ENCODE assay signal across 7 mouse cellular contexts in the genomic region with DNA sequence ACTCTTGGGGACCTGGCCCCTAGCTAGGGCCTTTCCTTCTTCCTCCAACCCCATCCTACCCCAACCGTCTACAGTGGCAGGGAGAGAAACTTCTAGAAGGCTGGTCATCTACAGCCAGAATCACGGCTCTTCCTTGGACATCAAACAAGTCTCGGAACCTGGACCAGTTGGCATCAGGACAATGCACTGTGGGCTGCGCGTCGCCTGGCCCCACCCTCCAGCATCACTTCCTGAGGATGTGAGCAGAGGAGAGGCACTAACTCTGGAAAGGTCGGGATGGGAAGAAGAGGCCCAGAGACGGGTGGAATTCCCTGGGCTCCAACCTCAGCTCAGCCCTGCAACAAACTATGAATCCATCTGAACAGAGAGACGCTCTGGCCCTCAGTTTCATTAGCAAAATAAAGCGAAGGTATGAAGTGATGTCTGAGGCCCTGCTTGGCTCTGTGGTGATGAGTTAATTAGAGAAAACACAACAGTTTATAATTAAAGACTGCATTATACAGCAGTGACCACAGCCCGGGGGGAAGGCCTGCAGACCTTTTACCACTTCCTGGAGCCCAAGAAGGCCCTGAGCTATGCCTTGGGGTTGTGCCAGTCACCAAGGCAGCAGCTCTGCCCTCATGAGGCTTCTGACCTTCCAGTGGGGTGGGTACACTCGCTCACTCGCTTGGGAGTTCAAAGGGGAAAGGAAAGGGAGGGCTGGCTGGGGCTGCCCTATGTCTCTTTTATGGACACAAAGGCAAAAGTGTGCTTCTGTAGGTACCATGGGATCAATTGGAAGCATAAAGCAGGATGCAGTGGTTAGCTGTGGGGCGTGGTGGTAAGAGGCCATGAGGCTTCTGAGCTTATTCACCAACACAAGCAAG. TPM values are rescaled to one million over a fixed set of nuclear protein-coding genes. Genes with fewer than 3 reads are reported as not detected.
A peak's percentile ranks its signal among the peaks of the same experiment; 100 is the strongest.
DNase-seq lines count a peak whose midpoint lies in the region; ATAC-seq and TF ChIP-seq lines count a peak whose summit lies in the region.

No protein-coding gene starts in this region.

- no peak overlapping the region; the same call in 1 of the 2 replicates for H3K4me3 ChIP-seq in embryonic facial prominence, embryonic 11.5 days (ENCODE audit: low read depth, low read length)
- H3K4me3 ChIP-seq in intestine, embryonic 16.5 days (ENCODE audit: low read length), result peak overlapping the region; percentile 62; the same call in 1 of the 2 replicates
- H3K4me3 ChIP-seq in lung, adult 2 months (replicated peaks; ENCODE audit: extremely low read depth, low read depth, low read length), result peak overlapping the region; percentile 11
- no peak overlapping the region for H3K4me3 ChIP-seq in olfactory bulb, adult 2 months (ENCODE audit: insufficient read depth, low read depth, low read length)

- no peak for DNase-seq in embryonic facial prominence, embryonic 11.5 days (ENCODE audit: low spot score)
- peak; percentile 72 to 82 for DNase-seq in heart, adult 18-20 months
- peak; percentile 37 for DNase-seq in lung, adult 2 months
- no peak for DNase-seq in c-Kit-positive CD71-positive TER-119-positive erythroid progenitor cells, embryonic 14.5 days (ENCODE audit: low spot score)
- no peak for DNase-seq in right cerebral cortex, postnatal 14 days

- H3K27me3 ChIP-seq in embryonic facial prominence, embryonic 11.5 days (ENCODE audit: control insufficient read depth, insufficient read depth, low read length), result no peaks in the 10 kb centered on the region
- no peaks in the 10 kb centered on the region for H3K27me3 ChIP-seq in intestine, embryonic 16.5 days (replicated peaks; ENCODE audit: control insufficient read depth, insufficient read depth, low read length)

- 61% methylated on average over 14 of the region's 14 CpGs for WGBS in embryonic facial prominence, embryonic 11.5 days
- WGBS in intestine, embryonic 16.5 days, result 56% methylated on average over 14 of the region's 14 CpGs
- WGBS in lung, adult 2 months, result 21% methylated on average over 14 of the region's 14 CpGs
- 40% methylated on average over 14 of the region's 14 CpGs for WGBS in olfactory bulb, adult 2 months

- no peak for ATAC-seq in embryonic facial prominence, embryonic 11.5 days (replicated peaks; ENCODE audit: insufficient number of reproducible peaks, low FRiP score, low TSS enrichment, low read depth)
- no peak for ATAC-seq in intestine, embryonic 16.5 days

- no peak overlapping the region; the same call in 1 of the 2 replicates for H3K27ac ChIP-seq in embryonic facial prominence, embryonic 11.5 days (replicated peaks; ENCODE audit: low read depth, low read length)
- peak overlapping the region; percentile 45 for H3K27ac ChIP-seq in intestine, embryonic 16.5 days (ENCODE audit: low read length)
- H3K27ac ChIP-seq in olfactory bulb, adult 2 months (ENCODE audit: insufficient read depth, low read depth, low read length), result peak overlapping the region; percentile 11

- H3K36me3 ChIP-seq in embryonic facial prominence, embryonic 11.5 days (replicated peaks; ENCODE audit: control insufficient read depth, insufficient read depth, low read depth, low read length), result no peaks in the 10 kb centered on the region; the same call in 1 of the 2 replicates
- no peaks in the 10 kb centered on the region for H3K36me3 ChIP-seq in intestine, embryonic 16.5 days (ENCODE audit: control insufficient read depth, insufficient read depth, low read length)

- H3K4me2 ChIP-seq in embryonic facial prominence, embryonic 11.5 days (ENCODE audit: low read depth, low read length), result peak overlapping the region; percentile 33
- H3K4me2 ChIP-seq in intestine, embryonic 16.5 days (ENCODE audit: low read depth, low read length), result peak overlapping the region; percentile 75

- H3K4me1 ChIP-seq in embryonic facial prominence, embryonic 11.5 days (ENCODE audit: control insufficient read depth, insufficient read depth, low read length), result peaks cover 30% of the 10 kb centered on the region
- peaks cover 62% of the 10 kb centered on the region for H3K4me1 ChIP-seq in intestine, embryonic 16.5 days (ENCODE audit: control insufficient read depth, insufficient read depth, low read length)
- peaks cover 42% of the 10 kb centered on the region for H3K4me1 ChIP-seq in lung, adult 2 months (ENCODE audit: control insufficient read depth, insufficient read depth, low read length)
- peaks cover 54% of the 10 kb centered on the region for H3K4me1 ChIP-seq in olfactory bulb, adult 2 months (ENCODE audit: control insufficient read depth, insufficient read depth, low read length)

- H3K9ac ChIP-seq in embryonic facial prominence, embryonic 11.5 days (replicated peaks; ENCODE audit: low read length), result peak overlapping the region; percentile 34; the same call in 1 of the 2 replicates
- peak overlapping the region; percentile 82 for H3K9ac ChIP-seq in intestine, embryonic 16.5 days (ENCODE audit: low read depth, low read length)

- peak; percentile 27; the same call in 1 of the 2 replicates for TF ChIP-seq POLR2A in lung, adult 2 months (IDR thresholded peaks at IDR 0.05; ENCODE audit: borderline replicate concordance, extremely low read depth, low read depth, low read length)
- TF ChIP-seq POLR2A in olfactory bulb, adult 2 months (IDR thresholded peaks at IDR 0.05; ENCODE audit: insufficient read depth, low read depth, low read length), result no peak

- no peaks in the 10 kb centered on the region for H3K9me3 ChIP-seq in embryonic facial prominence, embryonic 11.5 days (replicated peaks; ENCODE audit: control insufficient read depth, low read length)
- no peaks in the 10 kb centered on the region for H3K9me3 ChIP-seq in intestine, embryonic 16.5 days (ENCODE audit: control insufficient read depth, low read length)

- no peak for TF ChIP-seq CTCF in lung, adult 2 months (IDR thresholded peaks at IDR 0.05; ENCODE audit: insufficient read depth, low read length)
- TF ChIP-seq CTCF in olfactory bulb, adult 2 months (IDR thresholded peaks at IDR 0.05; ENCODE audit: insufficient read depth, low read depth, low read length), result no peak

RNA-seq across cellular contexts. Expression of gene Vgll4, which starts 51.8 kb away (rescaled TPM):
- polyA plus RNA-seq in embryonic facial prominence, embryonic 11.5 days (2014; fragmentation: Nextera tagmentation; extraction: Ambion mirVana), result 58.9 and 68.2 TPM in 2 replicates
- 10 to 100 TPM; 20.4 to 22.9 TPM for total RNA-seq in heart, adult 18-20 months (2021)
- 66.1 and 75.7 TPM in 2 replicates for polyA plus RNA-seq in intestine, embryonic 16.5 days (2015; fragmentation: Nextera tagmentation; extraction: Ambion mirVana)
- 80.8 and 81.7 TPM in 2 replicates for polyA plus RNA-seq in lung, adult 2 months (2012; rRNA removed)
- polyA plus RNA-seq in olfactory bulb, adult 2 months (2012; ENCODE audit: insufficient read depth, insufficient read length, low replicate concordance, missing spikeins), result not detected in 2 replicates

Comparison
In these comparisons a context has a peak if more than half of its experiments do, and no peak if none do; other contexts are left out.
1. DNase-seq: peak in heart, adult 18-20 months (2 of 2) and lung, adult 2 months (single experiment); none in embryonic facial prominence, embryonic 11.5 days (single experiment), c-Kit-positive CD71-positive TER-119-positive erythroid progenitor cells, embryonic 14.5 days (single experiment) and right cerebral cortex, postnatal 14 days (single experiment).
2. H3K4me3 ChIP-seq: peak in intestine, embryonic 16.5 days (single experiment) and lung, adult 2 months (single experiment); none in embryonic facial prominence, embryonic 11.5 days (single experiment) and olfactory bulb, adult 2 months (single experiment).